Mouse (Mus musculus) 3134 (cell line): ENCODE results near the gene Cebpa.

Experiments used
- DNase-seq: peaks from one replicate; pipeline ENCODE4 v3.0.0-alpha.2; 2011; ENCODE audit warnings: low spot score; ENCODE audit not compliant: insufficient read length; ENCODE audit errors: extremely low read depth

Cebpa gene

DNA sequence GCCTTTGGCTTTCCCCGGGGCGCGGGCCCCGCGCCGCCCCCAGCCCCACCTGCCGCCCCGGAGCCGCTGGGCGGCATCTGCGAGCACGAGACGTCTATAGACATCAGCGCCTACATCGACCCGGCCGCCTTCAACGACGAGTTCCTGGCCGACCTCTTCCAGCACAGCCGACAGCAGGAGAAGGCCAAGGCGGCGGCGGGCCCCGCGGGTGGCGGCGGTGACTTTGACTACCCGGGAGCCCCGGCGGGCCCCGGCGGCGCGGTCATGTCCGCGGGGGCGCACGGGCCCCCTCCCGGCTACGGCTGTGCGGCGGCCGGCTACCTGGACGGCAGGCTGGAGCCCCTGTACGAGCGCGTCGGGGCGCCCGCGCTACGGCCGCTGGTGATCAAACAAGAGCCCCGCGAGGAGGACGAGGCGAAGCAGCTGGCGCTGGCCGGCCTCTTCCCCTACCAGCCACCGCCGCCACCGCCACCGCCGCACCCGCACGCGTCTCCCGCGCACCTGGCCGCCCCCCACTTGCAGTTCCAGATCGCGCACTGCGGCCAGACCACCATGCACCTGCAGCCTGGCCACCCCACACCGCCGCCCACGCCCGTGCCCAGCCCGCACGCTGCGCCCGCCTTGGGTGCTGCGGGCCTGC, 533 bp downstream of the Cebpa start:
- no peak for DNase-seq

GRCm38 (mm10) chr7:35120146-35120691, 1.1 kb downstream of the Cebpa start:
- DNase-seq = no peak

DNA sequence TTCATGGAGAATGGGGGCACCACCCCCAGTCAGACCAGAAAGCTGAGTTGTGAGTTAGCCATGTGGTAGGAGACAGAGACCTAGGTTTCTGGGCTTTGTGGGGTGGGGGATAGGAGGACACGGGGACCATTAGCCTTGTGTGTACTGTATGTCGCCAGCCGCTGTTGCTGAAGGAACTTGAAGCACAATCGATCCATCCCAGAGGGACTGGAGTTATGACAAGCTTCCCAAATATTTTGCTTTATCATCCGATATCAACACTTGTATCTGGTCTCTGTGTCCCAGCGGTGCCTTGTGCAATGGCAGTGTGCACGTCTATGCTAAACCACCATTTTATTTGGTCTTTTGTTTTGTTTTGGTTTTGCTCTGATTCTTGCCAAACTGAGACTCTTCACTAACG, 2.1 kb downstream of the Cebpa start:
- no peak for DNase-seq

DNA sequence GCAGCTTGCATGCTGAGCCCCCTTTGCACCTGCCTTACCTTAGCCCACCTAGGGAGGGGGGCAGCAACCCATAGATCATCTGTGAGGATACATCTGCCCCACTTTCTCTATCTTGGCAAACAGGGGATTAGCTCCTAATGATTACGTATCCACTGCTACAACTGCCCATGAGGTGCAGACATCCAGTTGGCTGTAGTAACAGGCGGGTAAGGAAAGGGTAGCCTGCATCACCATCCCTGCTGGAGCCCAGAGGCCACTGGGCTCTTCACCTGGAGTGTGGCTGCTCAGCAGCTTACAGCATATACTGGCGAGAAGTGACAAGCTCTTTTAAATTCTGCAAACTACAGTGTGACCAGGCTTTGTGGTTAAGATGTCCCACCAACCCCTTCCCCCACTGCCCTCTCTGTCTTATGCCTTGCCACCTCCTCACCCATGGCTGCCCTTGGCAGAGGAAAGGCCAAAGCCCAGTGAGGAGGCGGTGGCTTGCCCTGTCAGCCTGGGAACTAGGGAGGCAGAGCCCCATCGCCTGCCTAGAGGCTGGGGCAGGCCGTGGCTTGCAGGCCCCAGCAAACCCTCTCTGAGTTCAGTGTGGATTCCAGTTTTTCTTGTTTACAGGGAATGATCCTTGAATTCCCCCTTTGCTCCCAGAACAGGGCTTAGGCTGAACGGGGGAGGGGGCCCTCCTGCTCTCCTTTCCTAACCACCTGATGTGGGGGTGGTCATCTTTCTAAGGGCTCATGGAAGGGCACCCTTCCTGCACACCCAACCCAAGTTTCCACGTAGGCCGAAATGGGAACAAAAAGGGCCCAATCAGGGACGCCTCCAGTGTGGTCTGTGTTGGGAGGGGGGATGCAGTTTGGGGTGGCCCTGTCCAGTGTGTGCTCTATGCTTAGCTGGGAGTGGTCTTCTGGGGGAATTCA, 3.6 kb downstream of the Cebpa start:
- DNase-seq = no peak

DNA sequence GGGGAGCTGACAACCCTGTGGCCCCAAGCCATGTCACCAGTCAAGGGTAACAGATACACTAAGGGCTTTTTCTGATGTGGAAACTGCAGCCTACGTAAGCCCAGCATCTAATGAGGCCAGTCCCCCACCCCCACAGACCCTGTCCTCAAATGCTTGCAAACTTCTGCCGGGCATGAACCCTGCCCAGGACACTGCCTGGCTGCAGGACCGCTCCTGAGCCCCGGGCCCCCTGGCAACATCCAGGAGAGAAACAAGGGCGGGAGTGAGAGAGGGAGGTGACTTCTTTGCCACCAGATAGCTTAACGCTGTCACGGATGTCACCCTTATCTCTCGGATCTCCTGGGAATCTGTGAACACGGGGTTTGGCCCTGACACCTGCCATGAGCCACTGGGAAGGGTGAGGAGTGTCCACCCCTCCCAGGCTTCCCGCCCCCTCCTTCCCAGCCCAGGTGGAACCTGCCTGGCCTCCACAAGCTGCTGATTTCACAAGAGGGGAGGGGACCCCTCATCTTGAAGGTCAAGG, 4.4 kb downstream of the Cebpa start:
- no peak for DNase-seq

DNA sequence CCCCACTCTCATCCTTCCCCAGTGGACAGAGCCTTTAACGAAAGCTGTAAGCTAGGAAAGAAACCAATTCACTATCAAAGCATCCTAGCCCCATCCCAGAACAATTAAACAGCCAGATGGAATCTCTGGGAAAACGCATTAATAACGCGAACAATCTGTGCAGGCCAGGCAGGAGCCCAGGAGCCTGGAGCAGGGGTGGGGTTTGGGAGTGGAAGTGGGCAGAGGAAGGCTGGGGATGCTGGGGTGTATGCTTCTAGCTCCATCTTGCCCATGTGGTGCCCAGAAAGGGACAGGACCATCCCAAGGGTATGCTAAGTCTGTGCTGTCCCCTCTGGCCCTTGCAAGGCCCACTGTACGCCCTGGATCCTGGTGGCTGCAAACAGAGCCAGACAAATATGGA, 5.1 kb downstream of the Cebpa start:
- DNase-seq = no peak

- DNase-seq = no peak
These were observed 5.7 kb downstream of the Cebpa start for GRCm38 (mm10) chr7:35124745-35125144.

- no peak for DNase-seq
These were observed 6.9 kb downstream of the Cebpa start for GRCm38 (mm10) chr7:35125971-35126370.

- DNase-seq = peak; percentile 39
These were observed 7.9 kb downstream of the Cebpa start for GRCm38 (mm10) chr7:35127001-35127400.

- DNase-seq = no peak
These were observed 8.6 kb downstream of the Cebpa start for GRCm38 (mm10) chr7:35127721-35128120.

DNA sequence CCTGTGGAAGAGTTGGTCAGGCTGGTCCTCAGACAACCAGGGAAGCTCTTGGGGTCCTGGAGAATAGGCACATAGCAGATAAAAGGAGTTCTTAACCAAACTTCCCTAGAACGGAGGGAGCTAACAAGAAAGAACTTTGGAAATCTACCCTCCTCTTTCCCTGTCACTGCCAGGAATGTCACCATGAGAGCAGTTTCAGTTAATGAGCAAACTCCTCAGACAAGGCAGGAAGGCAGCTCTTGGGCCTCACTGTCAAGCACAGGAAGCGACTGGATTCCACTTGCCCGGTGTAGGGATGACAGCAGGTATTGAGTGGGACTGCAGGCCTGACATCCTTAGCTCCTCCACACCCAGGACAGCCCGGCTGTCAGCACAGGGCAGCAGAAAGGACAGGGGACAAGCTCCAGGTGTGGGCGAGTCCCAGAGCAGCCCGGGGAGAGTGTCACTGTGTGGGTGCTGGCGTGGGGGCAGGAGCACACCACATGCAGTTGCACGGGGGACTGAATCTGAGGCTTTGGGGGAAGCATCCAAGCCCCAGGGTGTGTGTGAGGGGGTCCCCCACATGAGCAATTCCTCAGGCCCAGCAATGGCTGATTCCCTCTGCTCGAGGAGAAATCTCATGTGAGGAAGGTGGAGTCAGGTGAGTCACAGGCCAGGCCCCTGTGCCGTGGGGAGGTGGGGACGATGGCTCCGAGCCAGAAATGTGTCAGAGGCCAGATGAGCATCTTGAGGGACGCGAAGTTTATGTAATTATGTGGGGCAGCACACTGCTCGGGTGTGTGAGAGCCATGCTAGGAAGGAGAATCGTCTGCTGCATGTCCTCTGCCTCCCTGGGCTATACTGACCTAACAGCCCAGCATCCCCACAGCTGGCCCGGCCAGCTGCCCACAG, 9.8 kb downstream of the Cebpa start:
- DNase-seq = peak; percentile 32

- no peak for DNase-seq
These were observed 11.1 kb downstream of the Cebpa start for GRCm38 (mm10) chr7:35130059-35130738.

DNA sequence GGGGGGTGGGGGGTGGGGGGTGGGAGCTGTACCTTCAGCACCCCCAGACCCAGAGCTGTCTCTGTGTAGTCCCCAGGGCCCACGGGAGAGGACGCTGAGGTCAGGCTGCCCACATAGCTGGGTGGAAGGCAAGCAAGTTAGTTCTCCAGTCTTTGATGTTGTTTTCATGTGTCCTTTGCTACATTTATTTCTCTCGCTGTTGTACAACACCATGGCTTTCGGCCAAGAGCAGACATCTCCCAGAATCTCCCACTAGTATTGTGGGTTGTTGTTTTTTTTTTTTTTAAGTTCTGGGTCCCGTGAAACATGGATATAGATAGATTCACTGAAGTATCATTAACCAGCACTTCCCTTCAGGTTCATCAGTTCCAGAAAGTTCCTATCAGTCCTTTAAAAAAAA, 11.8 kb downstream of the Cebpa start:
- no peak for DNase-seq

DNA sequence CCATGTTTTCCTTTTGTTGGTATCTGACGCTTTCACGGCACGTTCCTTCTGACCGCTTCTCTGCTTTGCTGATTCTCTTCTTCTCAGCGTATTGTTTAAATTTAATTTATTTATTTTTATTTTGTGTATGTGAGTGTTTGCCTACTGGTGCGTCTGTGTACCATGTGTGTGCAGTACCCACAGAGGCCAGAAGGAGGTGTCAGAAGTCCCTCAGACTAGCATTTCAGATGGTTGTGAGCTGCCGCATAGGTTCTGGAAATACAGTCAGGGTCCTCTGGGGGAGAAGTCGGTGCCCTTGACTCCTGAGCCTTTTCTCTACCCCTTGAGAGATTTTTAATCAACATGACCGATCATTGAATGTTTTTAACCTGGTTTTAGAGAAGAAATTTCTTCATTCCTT, 12.5 kb downstream of the Cebpa start:
- no peak for DNase-seq

DNA sequence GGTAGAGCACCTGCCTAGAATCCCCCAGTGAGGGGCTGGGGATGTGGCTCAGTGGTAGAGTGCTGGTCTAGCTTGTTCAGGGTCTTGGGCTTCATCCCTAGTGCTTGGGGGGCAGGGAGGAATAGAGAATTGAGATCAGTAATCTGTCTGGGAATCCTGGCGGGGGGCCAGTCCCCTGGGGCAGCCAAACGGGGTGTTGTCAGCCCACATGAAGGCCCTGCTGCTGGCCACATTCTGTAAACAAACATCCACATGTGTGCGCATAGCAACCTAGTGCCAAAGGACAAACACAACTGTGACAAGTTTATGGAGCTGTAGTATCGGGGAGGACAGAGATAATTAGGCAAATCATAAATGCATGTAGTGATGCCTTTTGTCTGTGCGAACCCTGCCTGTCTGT, 15.5 kb downstream of the Cebpa start:
- no peak for DNase-seq

- DNase-seq = no peak
These were observed 18.4 kb downstream of the Cebpa start for GRCm38 (mm10) chr7:35137524-35137923.

GRCm38 (mm10) chr7:35138481-35138880, 19.4 kb downstream of the Cebpa start:
- DNase-seq = no peak

- no peak for DNase-seq
These were observed 20.8 kb downstream of the Cebpa start for GRCm38 (mm10) chr7:35139880-35140279.

- DNase-seq = no peak
These were observed 22.4 kb downstream of the Cebpa start for GRCm38 (mm10) chr7:35141519-35141918.

- no peak for DNase-seq
These were observed 23.4 kb downstream of the Cebpa start for GRCm38 (mm10) chr7:35142522-35142921.
